Mouse (Mus musculus): ENCODE results near the gene Pom121l2. TPM values are rescaled to one million over a fixed set of nuclear protein-coding genes. Genes with fewer than 3 reads are reported as not detected.

Gene Pom121l2
- polyA plus RNA-seq (2012; ENCODE audit: low replicate concordance): not detected in 2 replicates

DNA sequence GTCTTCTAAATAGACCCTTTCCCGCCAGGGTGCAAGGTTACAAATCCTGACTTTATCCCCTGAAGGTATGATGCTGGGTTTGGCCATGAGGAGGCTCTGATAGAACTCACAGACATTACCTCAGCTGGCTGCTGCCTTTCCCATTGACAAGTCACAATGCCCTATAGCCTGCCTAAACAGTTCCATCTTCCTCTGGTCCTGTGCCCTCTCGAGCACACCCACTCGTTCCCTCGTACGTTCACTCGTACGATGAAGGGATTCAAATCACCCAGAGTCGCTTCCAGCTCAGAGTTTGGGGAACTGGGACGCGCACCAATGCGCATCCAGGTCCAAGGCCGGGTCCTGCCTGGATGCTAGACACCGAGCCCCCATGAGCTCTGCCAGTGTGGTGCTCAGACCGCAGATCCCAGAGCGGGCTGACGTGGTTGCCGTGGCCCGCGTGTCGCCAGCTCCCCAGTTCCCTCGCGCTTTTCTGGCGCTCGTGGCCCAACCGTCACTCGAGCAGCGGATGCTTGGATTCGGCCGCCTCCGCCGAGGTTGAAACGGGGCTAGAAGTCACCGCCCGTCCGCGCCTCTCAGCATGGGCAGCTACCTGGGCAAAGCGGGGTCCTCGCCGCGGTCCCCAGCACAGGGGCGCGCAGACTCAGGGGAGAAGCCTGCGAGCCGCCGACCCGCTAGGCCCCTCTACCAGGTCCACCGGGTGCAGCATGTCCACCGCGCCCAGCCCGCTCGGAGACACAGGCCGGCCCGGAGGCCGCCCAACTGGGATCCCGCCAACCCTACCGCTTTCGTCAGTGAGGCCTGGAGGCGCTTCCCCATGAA is at the start of gene Pom121l2:
TSS of gene Pom121l2 (plus strand) at position 214 of the 822 bp plus-strand sequence.

DNA sequence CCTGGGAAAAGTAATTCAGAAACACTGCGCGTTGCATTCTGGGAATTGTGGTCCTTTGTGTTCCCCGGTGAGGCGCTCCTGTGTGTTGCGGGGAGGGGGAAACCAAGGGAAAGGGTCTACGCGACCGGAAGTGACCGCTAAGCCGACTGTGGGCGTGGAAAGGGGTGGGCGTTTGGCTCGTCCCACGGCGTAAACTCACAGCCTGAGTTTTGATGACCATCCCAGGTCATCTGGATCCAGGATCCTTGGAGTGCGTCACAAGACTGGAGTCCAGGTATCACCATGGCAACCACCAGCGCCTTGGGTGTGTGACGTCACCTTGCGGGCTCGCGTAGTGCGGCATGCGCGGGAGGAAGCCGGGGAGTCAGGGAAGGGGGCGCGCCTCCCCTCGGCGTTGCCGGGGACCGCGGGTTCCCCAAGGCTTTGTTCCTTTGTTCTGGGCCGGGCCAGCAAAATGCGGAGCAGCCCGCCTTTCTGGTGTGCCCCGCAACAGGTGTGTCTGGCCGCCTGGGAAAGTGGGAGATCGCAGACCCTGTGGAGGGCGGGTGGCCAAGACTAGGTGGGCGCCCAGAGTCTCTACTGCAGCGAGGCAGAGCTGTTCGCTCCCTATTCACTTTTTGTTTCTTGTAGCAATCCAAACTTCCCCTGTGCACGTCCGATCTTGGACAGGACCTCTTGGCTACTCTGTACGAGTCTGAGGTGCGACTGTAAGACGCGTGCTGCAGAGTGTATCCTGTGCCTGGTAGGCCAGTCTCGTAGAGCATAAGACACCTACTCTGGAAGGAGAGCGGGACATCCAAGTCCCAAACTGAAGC is 35.9 kb upstream of the Pom121l2 start, which contains the start of gene Zfp184:
TSS of gene Zfp184 (plus strand) at position 169 of the 815 bp plus-strand sequence.

DNA sequence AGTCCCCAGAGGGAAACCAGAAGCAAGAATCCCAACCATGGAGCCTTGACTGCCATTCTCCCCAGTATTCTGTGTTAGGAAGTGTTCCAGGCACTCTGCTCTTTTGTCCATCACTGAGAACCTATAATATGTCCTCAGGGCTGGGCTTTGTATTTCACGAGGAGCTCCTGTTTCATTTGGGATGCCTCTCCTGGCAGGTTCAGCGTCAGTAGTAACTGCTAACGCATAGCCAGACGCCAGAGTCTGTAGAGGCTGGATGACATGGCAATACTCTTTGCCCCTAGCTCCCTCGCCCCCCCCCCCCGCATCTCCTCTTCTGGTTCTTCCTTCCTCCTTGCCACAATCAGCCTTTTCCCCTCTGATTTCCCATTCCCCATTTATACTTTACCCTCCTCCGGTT is 28.6 kb downstream of the Pom121l2 start, which contains the start of gene Prss16:
TSS of gene Prss16 (minus strand) at position 101 of the 400 bp plus-strand sequence.

DNA sequence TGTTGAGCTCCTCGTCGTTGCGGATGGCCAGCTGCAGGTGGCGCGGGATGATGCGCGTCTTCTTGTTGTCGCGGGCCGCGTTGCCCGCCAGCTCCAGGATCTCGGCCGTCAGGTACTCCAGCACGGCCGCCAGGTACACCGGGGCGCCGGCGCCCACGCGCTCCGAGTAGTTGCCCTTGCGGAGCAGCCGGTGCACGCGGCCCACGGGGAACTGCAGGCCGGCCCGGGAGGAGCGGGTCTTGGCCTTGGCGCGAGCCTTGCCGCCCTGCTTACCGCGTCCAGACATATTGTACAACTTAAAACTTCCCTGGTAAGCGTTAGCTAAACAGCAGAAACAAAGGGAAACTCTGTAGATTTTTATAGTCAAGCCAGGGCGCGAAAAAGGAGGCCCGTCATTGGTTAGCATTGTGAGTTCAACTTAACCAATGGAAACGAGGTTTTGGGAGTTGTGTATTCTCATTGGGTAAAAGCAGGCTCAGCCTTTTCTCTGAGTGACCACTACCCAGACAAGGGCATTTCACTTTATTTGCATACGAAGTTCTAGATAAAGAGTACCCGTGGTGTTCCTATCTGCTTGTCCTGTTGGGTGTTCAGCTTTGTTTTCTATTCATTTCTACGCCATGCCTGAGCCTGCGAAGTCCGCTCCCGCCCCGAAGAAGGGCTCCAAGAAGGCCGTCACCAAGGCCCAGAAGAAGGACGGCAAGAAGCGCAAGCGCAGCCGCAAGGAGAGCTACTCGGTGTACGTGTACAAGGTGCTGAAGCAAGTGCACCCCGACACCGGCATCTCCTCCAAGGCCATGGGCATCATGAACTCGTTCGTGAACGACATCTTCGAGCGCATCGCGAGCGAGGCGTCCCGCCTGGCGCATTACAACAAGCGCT is 54.5 kb downstream of the Pom121l2 start, which contains the start of the genes Hist1h2ah and Hist1h2bk:
TSS of gene Hist1h2ah (minus strand) at position 302 of the 882 bp plus-strand sequence.
TSS of gene Hist1h2bk (plus strand) at position 604 of the 882 bp plus-strand sequence.

Other genes with a start within 250 kb of the Pom121l2 start
- gene Hist1h4j, start 246.1 kb upstream of the Pom121l2 start, polyA plus RNA-seq (2012; ENCODE audit: low replicate concordance): 0.72 and 1.6 TPM in 2 replicates
- 10.5 and 30.0 TPM in 2 replicates for gene Hist1h4k, start 230.7 kb upstream of the Pom121l2 start, polyA plus RNA-seq (2012; ENCODE audit: low replicate concordance)
- gene Hist1h2ak, start 227.4 kb upstream of the Pom121l2 start, polyA plus RNA-seq (2012; ENCODE audit: low replicate concordance): 17.5 and 23.9 TPM in 2 replicates
- gene Hist1h2bn, start 227.1 kb upstream of the Pom121l2 start, polyA plus RNA-seq (2012; ENCODE audit: low replicate concordance): 0.92 TPM in 1 of 2 replicates, not detected in the other
- gene Hist1h1b, start 200.6 kb upstream of the Pom121l2 start, polyA plus RNA-seq (2012; ENCODE audit: low replicate concordance): 4.1 TPM in 1 of 2 replicates, not detected in the other
- gene Hist1h3i, start 197.8 kb upstream of the Pom121l2 start, polyA plus RNA-seq (2012; ENCODE audit: low replicate concordance): 6.5 and 18.1 TPM in 2 replicates
- gene Hist1h2an, start 194.0 kb upstream of the Pom121l2 start, polyA plus RNA-seq (2012; ENCODE audit: low replicate concordance): 15.3 and 16.1 TPM in 2 replicates
- gene Hist1h2bp, start 193.7 kb upstream of the Pom121l2 start, polyA plus RNA-seq (2012; ENCODE audit: low replicate concordance): 0.47 and 2.4 TPM in 2 replicates
- gene Hist1h2bq, start 171.0 kb upstream of the Pom121l2 start, polyA plus RNA-seq (2012; ENCODE audit: low replicate concordance): 5.8 and 8.5 TPM in 2 replicates
- 1,820 and 2,295 TPM in 2 replicates for gene Hist1h2ao, start 170.7 kb upstream of the Pom121l2 start, polyA plus RNA-seq (2012; ENCODE audit: low replicate concordance)
- 19.5 and 44.0 TPM in 2 replicates for gene Hist1h4m, start 169.4 kb upstream of the Pom121l2 start, polyA plus RNA-seq (2012; ENCODE audit: low replicate concordance)
- 19.6 and 28.2 TPM in 2 replicates for gene Hist1h4n, start 149.0 kb upstream of the Pom121l2 start, polyA plus RNA-seq (2012; ENCODE audit: low replicate concordance)
- gene Hist1h2ap, start 147.7 kb upstream of the Pom121l2 start, polyA plus RNA-seq (2012; ENCODE audit: low replicate concordance): 1,183 and 6,694 TPM in 2 replicates
- 5.3 and 9.4 TPM in 2 replicates for gene Hist1h2br, start 147.5 kb upstream of the Pom121l2 start, polyA plus RNA-seq (2012; ENCODE audit: low replicate concordance)
- gene Zfp184, start 36.1 kb upstream of the Pom121l2 start, polyA plus RNA-seq (2012; ENCODE audit: low replicate concordance): 0.08 and 0.25 TPM in 2 replicates
- 0.55 and 1.3 TPM in 2 replicates for gene Prss16, start 28.5 kb downstream of the Pom121l2 start, polyA plus RNA-seq (2012; ENCODE audit: low replicate concordance)
- gene Hist1h2ah, start 54.4 kb downstream of the Pom121l2 start, polyA plus RNA-seq (2012; ENCODE audit: low replicate concordance): 0.54 and 2.4 TPM in 2 replicates
- 2.3 and 6.0 TPM in 2 replicates for gene Hist1h2bk, start 54.7 kb downstream of the Pom121l2 start, polyA plus RNA-seq (2012; ENCODE audit: low replicate concordance)
- 17.4 and 21.6 TPM in 2 replicates for gene Hist1h4i, start 60.2 kb downstream of the Pom121l2 start, polyA plus RNA-seq (2012; ENCODE audit: low replicate concordance)
- gene Hist1h2ag, start 61.8 kb downstream of the Pom121l2 start, polyA plus RNA-seq (2012; ENCODE audit: low replicate concordance): 5.8 and 8.8 TPM in 2 replicates
- 4.1 and 4.8 TPM in 2 replicates for gene Hist1h2bj, start 62.0 kb downstream of the Pom121l2 start, polyA plus RNA-seq (2012; ENCODE audit: low replicate concordance)
- not detected in 2 replicates for gene Vmn1r188, start 103.2 kb downstream of the Pom121l2 start, polyA plus RNA-seq (2012; ENCODE audit: low replicate concordance)
- gene Vmn1r189, start 124.6 kb downstream of the Pom121l2 start, polyA plus RNA-seq (2012; ENCODE audit: low replicate concordance): not detected in 2 replicates
- gene Vmn1r191, start 202.8 kb downstream of the Pom121l2 start, polyA plus RNA-seq (2012; ENCODE audit: low replicate concordance): not detected in 2 replicates
- gene Vmn1r192, start 209.9 kb downstream of the Pom121l2 start, polyA plus RNA-seq (2012; ENCODE audit: low replicate concordance): not detected in 2 replicates
- gene Vmn1r193, start 242.0 kb downstream of the Pom121l2 start, polyA plus RNA-seq (2012; ENCODE audit: low replicate concordance): not detected in 2 replicates

Measured in hematopoietic multipotent progenitor cell, adult 10-12 weeks (in vitro differentiated cells).